Mouse (Mus musculus) thymus, adult 2 months (tissue): ENCODE data around the gene Smim12.

ENCODE experiments used
- CTCF ChIP-seq: fragments of 200-500 bp; IDR thresholded peaks from 2 replicates; pipeline ENCODE4 v1.5.1; 2012; ENCODE audit warnings: mild to moderate bottlenecking, control low read depth, low read length, moderate library complexity, borderline replicate concordance; ENCODE audit not compliant: control insufficient read depth, poor library complexity, insufficient read depth; ENCODE audit errors: extremely low read depth
- POLR2A ChIP-seq: fragments of 200-500 bp; IDR thresholded peaks from 2 replicates; pipeline ENCODE4 v1.6.1; 2012; ENCODE audit warnings: mild to moderate bottlenecking, low read length, control low read depth, moderate library complexity; ENCODE audit not compliant: control insufficient read depth, poor library complexity, insufficient read depth; ENCODE audit errors: extremely low read depth

GRCm38 (mm10) chr4:127198609-127199008, 45.0 kb upstream of the Smim12 start:
- TF ChIP-seq POLR2A (no peak), CTCF (no peak)
